Mouse (Mus musculus): Measurements from ENCODE around the gene Nubp1. TPM values are rescaled to one million over a fixed set of nuclear protein-coding genes. Genes with fewer than 3 reads are reported as not detected.

The Nubp1 gene
- polyA plus RNA-seq, 1 experiment from 2014 or later, result 49.0 TPM

DNA sequence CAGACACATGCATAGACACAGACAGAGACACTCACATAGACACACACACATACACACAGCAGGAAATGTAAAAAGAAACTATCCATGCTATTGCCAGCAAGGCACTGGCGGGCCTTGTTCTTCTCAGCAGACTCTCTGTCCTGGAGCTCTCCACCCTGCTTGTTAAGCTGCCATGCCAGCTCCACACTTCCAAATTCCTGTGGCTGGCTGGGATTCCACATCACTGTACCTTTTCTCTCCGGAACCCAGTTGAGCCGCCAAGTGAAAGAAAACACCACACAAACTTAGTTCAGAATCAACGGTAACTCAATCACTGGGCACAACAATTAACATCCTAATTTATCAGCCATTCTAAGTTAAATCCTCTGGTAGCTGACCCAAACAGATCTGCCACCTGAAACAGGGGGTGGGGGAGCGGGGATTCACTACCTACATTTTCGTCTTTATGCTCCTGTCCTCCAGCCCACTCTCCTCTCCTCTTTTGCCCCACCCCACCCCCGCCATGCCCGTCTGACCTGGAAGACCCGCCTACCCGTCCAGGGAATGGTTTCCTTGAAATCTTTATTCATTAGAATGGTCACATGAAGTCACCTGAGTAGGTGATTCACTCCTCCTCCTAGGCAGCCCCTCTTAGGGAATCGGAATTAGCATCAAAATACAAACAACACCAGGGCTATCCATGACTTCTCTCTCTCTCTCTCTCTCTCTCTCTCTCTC is 55.8 kb downstream of the Nubp1 start:
- Histone ChIP-seq H3K27ac (replicated peaks; ENCODE audit: low read depth, low read length) (no peak overlapping the region), H3K4me2 (ENCODE audit: low read length) (no peak overlapping the region), H3K4me1 (ENCODE audit: control insufficient read depth, insufficient read depth, low read length) (no peaks in the 10 kb centered on the region), H3K36me3 (ENCODE audit: control insufficient read depth, insufficient read depth, low read length) (no peaks in the 10 kb centered on the region), H3K4me3 (replicated peaks; ENCODE audit: low read depth, low read length) (no peak overlapping the region), H3K9ac (replicated peaks; ENCODE audit: low read length) (no peak overlapping the region), H3K27me3 (ENCODE audit: control insufficient read depth, insufficient read depth, low read length) (no peaks in the 10 kb centered on the region), H3K9me3 (ENCODE audit: control insufficient read depth, low read length) (no peaks in the 10 kb centered on the region)
- DNase-seq (no peak), ATAC-seq (ENCODE audit: low FRiP score, low TSS enrichment) (no peak)
- WGBS, result 43% methylated on average over 11 of the region's 11 CpGs

DNA sequence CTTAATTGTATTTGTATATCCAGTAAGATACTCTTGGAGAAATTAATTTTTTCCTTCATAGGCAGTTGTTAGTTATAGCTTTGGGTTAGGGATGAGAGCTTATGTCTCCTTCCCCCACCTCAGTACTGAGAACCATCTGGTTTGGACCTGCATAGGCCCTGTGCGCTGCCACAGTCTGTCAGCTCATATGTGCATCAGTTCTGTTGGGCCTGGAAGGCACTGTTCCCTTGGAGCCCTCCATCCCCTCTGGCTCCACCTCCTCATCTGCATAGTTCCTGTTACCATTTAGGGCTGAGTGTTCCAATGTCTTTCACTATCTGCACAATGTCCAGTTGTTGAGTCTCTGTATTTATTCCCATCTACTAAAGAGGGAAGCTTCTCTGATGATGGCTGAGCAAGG is 56.5 kb downstream of the Nubp1 start:
- ATAC-seq (ENCODE audit: low FRiP score, low TSS enrichment) (no peak), DNase-seq (no peak)
- Histone ChIP-seq H3K36me3 (ENCODE audit: control insufficient read depth, insufficient read depth, low read length) (no peaks in the 10 kb centered on the region), H3K27me3 (ENCODE audit: control insufficient read depth, insufficient read depth, low read length) (no peaks in the 10 kb centered on the region), H3K4me3 (replicated peaks; ENCODE audit: low read depth, low read length) (no peak overlapping the region), H3K9ac (replicated peaks; ENCODE audit: low read length) (no peak overlapping the region), H3K4me2 (ENCODE audit: low read length) (no peak overlapping the region), H3K4me1 (ENCODE audit: control insufficient read depth, insufficient read depth, low read length) (no peaks in the 10 kb centered on the region), H3K27ac (replicated peaks; ENCODE audit: low read depth, low read length) (no peak overlapping the region), H3K9me3 (ENCODE audit: control insufficient read depth, low read length) (no peaks in the 10 kb centered on the region)
- 84% methylated on average over 1 of the region's 1 CpGs for WGBS

DNA sequence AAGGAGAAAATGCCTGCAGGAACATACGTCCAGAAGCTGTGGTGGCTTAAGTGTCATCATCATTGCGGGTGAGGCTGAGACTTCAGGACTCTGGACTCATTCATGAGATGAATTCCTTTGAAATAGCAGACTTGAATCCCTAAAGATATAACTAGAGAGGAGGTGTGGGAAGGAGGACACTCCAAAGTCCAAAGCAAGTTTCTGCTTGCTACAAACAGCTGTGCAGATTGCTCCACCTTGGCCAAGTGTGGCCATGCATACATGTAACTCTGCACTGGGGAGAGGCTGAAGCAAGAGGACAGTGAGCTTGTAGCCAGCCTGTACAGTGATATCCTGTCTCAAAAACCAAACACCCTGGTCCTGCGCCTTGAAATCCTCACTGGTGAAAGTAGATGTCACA is 60.2 kb downstream of the Nubp1 start:
- Histone ChIP-seq H3K4me1 (ENCODE audit: control insufficient read depth, insufficient read depth, low read length) (no peaks in the 10 kb centered on the region), H3K36me3 (ENCODE audit: control insufficient read depth, insufficient read depth, low read length) (no peaks in the 10 kb centered on the region), H3K4me2 (ENCODE audit: low read length) (no peak overlapping the region), H3K9me3 (ENCODE audit: control insufficient read depth, low read length) (no peaks in the 10 kb centered on the region), H3K4me3 (replicated peaks; ENCODE audit: low read depth, low read length) (no peak overlapping the region), H3K9ac (replicated peaks; ENCODE audit: low read length) (no peak overlapping the region), H3K27ac (replicated peaks; ENCODE audit: low read depth, low read length) (no peak overlapping the region), H3K27me3 (ENCODE audit: control insufficient read depth, insufficient read depth, low read length) (no peaks in the 10 kb centered on the region)
- DNase-seq, result no peak
- ATAC-seq (ENCODE audit: low FRiP score, low TSS enrichment), result no peak
- 92% methylated on average over 3 of the region's 3 CpGs for WGBS

Other genes starting within 250 kb of the Nubp1 start
- 0.29 TPM in 1 of 2 replicates, not detected in the other for gene Rpl39l, start 241.7 kb upstream of the Nubp1 start, polyA plus RNA-seq (2014; fragmentation: Nextera tagmentation; extraction: Ambion mirVana)
- 0.11 TPM in 1 of 2 replicates, not detected in the other for gene Atf7ip2, start 219.2 kb upstream of the Nubp1 start, polyA plus RNA-seq (2014; fragmentation: Nextera tagmentation; extraction: Ambion mirVana)
- 7.1 and 7.4 TPM in 2 replicates for gene Emp2, start 98.0 kb upstream of the Nubp1 start, polyA plus RNA-seq (2014; fragmentation: Nextera tagmentation; extraction: Ambion mirVana)
- gene Tekt5, start 16.5 kb upstream of the Nubp1 start, polyA plus RNA-seq (2014; fragmentation: Nextera tagmentation; extraction: Ambion mirVana), result 7.2 and 11.4 TPM in 2 replicates
- gene Tvp23a, start 35.4 kb downstream of the Nubp1 start, polyA plus RNA-seq (2014; fragmentation: Nextera tagmentation; extraction: Ambion mirVana), result 39.1 and 45.2 TPM in 2 replicates
- gene Ciita, start 68.1 kb downstream of the Nubp1 start, polyA plus RNA-seq (2014; fragmentation: Nextera tagmentation; extraction: Ambion mirVana), result 0.57 and 0.58 TPM in 2 replicates
- 21.8 and 25.3 TPM in 2 replicates for gene Dexi, start 131.1 kb downstream of the Nubp1 start, polyA plus RNA-seq (2014; fragmentation: Nextera tagmentation; extraction: Ambion mirVana)
- gene Clec16a, start 133.4 kb downstream of the Nubp1 start, polyA plus RNA-seq (2014; fragmentation: Nextera tagmentation; extraction: Ambion mirVana), result 78.4 and 79.3 TPM in 2 replicates

All from midbrain, embryonic 14.5 days (tissue).